Mouse (Mus musculus) embryonic facial prominence, embryonic 10.5 days (tissue): ENCODE data around the gene Ccdc71. TPM values are rescaled to one million over a fixed set of nuclear protein-coding genes. Genes with fewer than 3 reads are reported as not detected.

Source experiments
- DNase-seq: peaks from one replicate; pipeline ENCODE4 v3.0.0-alpha.2; 2017; ENCODE audit warnings: low spot score
- H3K27ac ChIP-seq: fragments of 300-500 bp; sonication (generic); replicated peaks from 2 replicates; pipeline ENCODE4 v1.5.1; 2016; ENCODE audit warnings: mild to moderate bottlenecking
- H3K27me3 ChIP-seq: fragments of 300-500 bp; sonication (generic); replicated peaks from 2 replicates; pipeline ENCODE4 v1.6.1; 2016; ENCODE audit warnings: low read depth, mild to moderate bottlenecking; ENCODE audit not compliant: poor library complexity, severe bottlenecking
- H3K36me3 ChIP-seq: fragments of 300-500 bp; sonication (generic); replicated peaks from 2 replicates; pipeline ENCODE4 v1.6.1; 2016; ENCODE audit warnings: mild to moderate bottlenecking, moderate library complexity
- H3K4me1 ChIP-seq: fragments of 300-500 bp; sonication (generic); 2 replicates; pipeline ENCODE4 v1.6.1; 2016
- H3K4me3 ChIP-seq: fragments of 300-500 bp; sonication (generic); 2 replicates; pipeline ENCODE4 v1.5.1; 2016; ENCODE audit warnings: mild to moderate bottlenecking, moderate library complexity
- H3K9me3 ChIP-seq: fragments of 300-500 bp; sonication (generic); 2 replicates; pipeline ENCODE4 v1.6.1; 2016; ENCODE audit warnings: mild to moderate bottlenecking
- WGBS: fragments of 180-500 bp; shearing (Covaris S2); methylation state at CpG from one replicate; pipeline ENCODE4 v1.1.7; 2016; 5-methylcytosine and 5-hydroxymethylcytosine counted together
- polyA plus RNA-seq: library from polyadenylated mRNA; unstranded; fragments of >200 nt; fragmentation: Nextera tagmentation; extraction: Ambion mirVana; gene quantifications from 2 replicates; pipeline ENCODE4 v1.2.1, GENCODE M21; 2016

The Ccdc71 gene
- polyA plus RNA-seq, 1 experiment from 2014 or later, result 57.5 TPM

GRCm38 (mm10) chr9:108450292-108451169, 9.8 kb upstream of the Ccdc71 start:
- H3K36me3 ChIP-seq, result peaks cover 15% of the 10 kb centered on the region; the same call in 1 of the 2 replicates
- peaks cover 50% of the 10 kb centered on the region for H3K4me1 ChIP-seq
- WGBS, result 72% methylated on average over 21 of the region's 21 CpGs
- peak; percentile 42 for DNase-seq
- 0 out of 2 replicates have a peak, but pooled peaks cover 3% of the 10 kb centered on the region for H3K9me3 ChIP-seq
- H3K27ac ChIP-seq, result peak overlapping the region; percentile 84
- H3K27me3 ChIP-seq, result peaks cover 11% of the 10 kb centered on the region
- peak overlapping the region; percentile 74 for H3K4me3 ChIP-seq

- peak overlapping the region; percentile 74; the same call in 1 of the 2 replicates for H3K4me3 ChIP-seq
- H3K27me3 ChIP-seq, result peaks cover 11% of the 10 kb centered on the region
- peaks cover 15% of the 10 kb centered on the region; the same call in 1 of the 2 replicates for H3K36me3 ChIP-seq
- WGBS, result 91% methylated on average over 6 of the region's 6 CpGs
- H3K9me3 ChIP-seq, result 0 out of 2 replicates have a peak, but pooled peaks cover 3% of the 10 kb centered on the region
- H3K4me1 ChIP-seq, result peaks cover 54% of the 10 kb centered on the region
- H3K27ac ChIP-seq, result peak overlapping the region; percentile 84
- no peak for DNase-seq
These were observed 9.2 kb upstream of the Ccdc71 start for GRCm38 (mm10) chr9:108451170-108451493.

GRCm38 (mm10) chr9:108451519-108452160, 8.7 kb upstream of the Ccdc71 start:
- Histone ChIP-seq H3K4me3 (peak overlapping the region; percentile 74), H3K4me1 (peaks cover 54% of the 10 kb centered on the region), H3K36me3 (peaks cover 15% of the 10 kb centered on the region; the same call in 1 of the 2 replicates), H3K9me3 (0 out of 2 replicates have a peak, but pooled peaks cover 3% of the 10 kb centered on the region), H3K27ac (peak overlapping the region; percentile 85), H3K27me3 (peaks cover 11% of the 10 kb centered on the region)
- no peak for DNase-seq
- WGBS, result 52% methylated on average over 6 of the region's 6 CpGs

- H3K36me3 ChIP-seq, result peaks cover 15% of the 10 kb centered on the region; the same call in 1 of the 2 replicates
- peak overlapping the region; percentile 85 for H3K27ac ChIP-seq
- H3K27me3 ChIP-seq, result peaks cover 11% of the 10 kb centered on the region
- H3K4me1 ChIP-seq, result peaks cover 54% of the 10 kb centered on the region
- H3K4me3 ChIP-seq, result peak overlapping the region; percentile 74
- WGBS, result under 1% methylated on average over 40 of the region's 40 CpGs
- H3K9me3 ChIP-seq, result 0 out of 2 replicates have a peak, but pooled peaks cover 3% of the 10 kb centered on the region
- DNase-seq, result peak; percentile 94
These were observed 7.9 kb upstream of the Ccdc71 start for GRCm38 (mm10) chr9:108452291-108452906.

GRCm38 (mm10) chr9:108452911-108453310, 7.4 kb upstream of the Ccdc71 start:
- Histone ChIP-seq H3K27me3 (peaks cover 11% of the 10 kb centered on the region), H3K4me1 (peaks cover 54% of the 10 kb centered on the region), H3K36me3 (peaks cover 12% of the 10 kb centered on the region; the same call in 1 of the 2 replicates), H3K4me3 (peak overlapping the region; percentile 74), H3K27ac (peak overlapping the region; percentile 85), H3K9me3 (0 out of 2 replicates have a peak, but pooled peaks cover 3% of the 10 kb centered on the region)
- WGBS, result 54% methylated on average over 6 of the region's 6 CpGs
- no peak for DNase-seq

DNA sequence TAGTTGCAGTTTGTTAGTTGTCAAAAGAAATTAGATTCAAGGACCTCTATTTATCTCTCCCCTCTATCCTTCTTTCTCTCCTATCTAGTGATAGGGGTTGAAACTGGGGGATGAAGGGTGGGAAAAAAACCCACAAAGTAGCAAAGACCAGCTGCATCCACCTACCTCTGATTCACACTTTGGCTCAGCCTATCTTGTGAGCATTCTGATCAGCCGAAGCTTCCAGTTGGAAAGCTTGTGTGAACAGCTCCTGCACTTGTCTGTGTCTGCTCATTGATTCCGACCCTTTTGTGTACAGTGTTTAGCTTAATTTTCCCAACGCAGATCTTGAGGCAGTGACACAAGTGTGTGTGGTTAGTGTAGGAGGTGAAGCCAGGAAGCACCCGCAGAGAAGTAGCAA, 6.9 kb upstream of the Ccdc71 start:
- 86% methylated on average over 4 of the region's 4 CpGs for WGBS
- peak overlapping the region; percentile 85; the same call in 1 of the 2 replicates for H3K27ac ChIP-seq

DNA sequence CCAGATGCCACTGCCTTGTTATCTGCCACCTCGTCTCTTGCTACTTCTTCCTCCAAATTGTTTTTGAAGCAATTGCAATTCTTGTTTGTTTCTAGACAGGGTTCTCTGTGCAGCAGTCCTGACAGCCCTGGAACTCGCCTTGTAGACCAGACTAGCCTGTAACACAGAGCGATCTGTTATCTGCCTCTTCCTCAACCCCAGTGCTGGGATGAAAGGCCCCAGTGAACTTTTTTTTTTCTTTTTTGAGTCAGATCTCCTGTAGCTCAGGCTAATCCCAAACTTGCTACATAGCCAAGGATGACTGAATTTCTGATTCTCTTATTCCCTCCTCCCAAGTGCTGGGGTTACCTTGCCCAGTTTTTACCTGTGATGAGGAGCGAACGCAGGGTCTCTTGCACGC, 5.9 kb upstream of the Ccdc71 start:
- H3K9me3 ChIP-seq, result 0 out of 2 replicates have a peak, but pooled peaks cover 3% of the 10 kb centered on the region
- H3K4me3 ChIP-seq, result no peak overlapping the region
- peaks cover 11% of the 10 kb centered on the region for H3K27me3 ChIP-seq
- no peak overlapping the region for H3K27ac ChIP-seq
- no peaks in the 10 kb centered on the region for H3K36me3 ChIP-seq
- 86% methylated on average over 6 of the region's 6 CpGs for WGBS
- DNase-seq, result no peak
- peaks cover 45% of the 10 kb centered on the region for H3K4me1 ChIP-seq

More for the DNA sequence above, 6.9 kb upstream of the Ccdc71 start:
- Histone ChIP-seq H3K9me3 (0 out of 2 replicates have a peak, but pooled peaks cover 3% of the 10 kb centered on the region), H3K4me1 (peaks cover 54% of the 10 kb centered on the region), H3K36me3 (peaks cover 7% of the 10 kb centered on the region; the same call in 1 of the 2 replicates), H3K4me3 (peak overlapping the region; percentile 74; the same call in 1 of the 2 replicates), H3K27me3 (peaks cover 11% of the 10 kb centered on the region)
- DNase-seq, result no peak

DNA sequence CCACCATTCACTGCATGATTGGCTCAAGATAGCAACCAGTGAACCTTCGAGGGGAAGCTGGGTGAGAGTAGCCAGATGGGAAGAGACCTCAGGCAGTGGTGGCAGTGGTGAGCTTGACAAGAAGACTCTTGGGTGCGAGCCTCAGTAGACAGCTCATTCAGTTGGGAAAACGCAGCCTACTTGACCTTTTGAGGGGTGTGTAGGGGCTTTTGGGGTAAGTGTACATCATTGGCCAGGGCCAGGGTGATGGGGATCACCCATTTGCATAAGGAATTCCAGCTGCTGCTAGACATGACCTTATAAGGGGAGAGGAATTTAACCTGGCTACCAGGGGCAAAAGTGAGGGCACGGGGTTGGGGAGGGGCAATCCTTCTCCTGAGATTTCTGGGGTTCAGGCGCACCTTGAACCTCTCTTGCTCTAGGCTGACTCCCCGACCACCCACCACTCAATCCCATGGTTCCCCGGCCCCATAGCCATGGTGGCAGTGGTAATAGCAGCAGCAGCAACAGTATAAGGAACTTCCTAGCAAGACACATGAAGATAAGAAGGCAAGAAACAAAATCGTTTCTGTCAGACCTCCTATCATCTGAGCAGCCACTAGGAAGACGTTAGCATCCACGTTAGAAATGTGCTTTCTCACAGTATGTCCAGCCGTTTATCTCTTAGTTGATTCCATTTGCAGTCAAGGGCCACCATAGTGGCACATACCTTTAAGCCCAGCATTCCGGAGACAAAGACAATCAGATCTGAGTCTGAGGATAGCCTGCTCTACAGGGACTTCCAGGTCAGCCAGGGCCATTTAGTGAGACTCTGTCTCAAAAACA, 4.4 kb upstream of the Ccdc71 start:
- no peak for DNase-seq
- H3K4me3 ChIP-seq, result no peak overlapping the region
- WGBS, result 78% methylated on average over 12 of the region's 12 CpGs
- H3K27ac ChIP-seq, result no peak overlapping the region
- peaks cover 35% of the 10 kb centered on the region for H3K4me1 ChIP-seq
- 0 out of 2 replicates have a peak, but pooled peaks cover 3% of the 10 kb centered on the region for H3K9me3 ChIP-seq
- H3K27me3 ChIP-seq, result peaks cover 9% of the 10 kb centered on the region
- H3K36me3 ChIP-seq, result no peaks in the 10 kb centered on the region

GRCm38 (mm10) chr9:108456953-108457352, 3.4 kb upstream of the Ccdc71 start:
- H3K4me1 ChIP-seq, result peaks cover 35% of the 10 kb centered on the region
- H3K36me3 ChIP-seq, result no peaks in the 10 kb centered on the region; the same call in 1 of the 2 replicates
- no peak overlapping the region for H3K4me3 ChIP-seq
- H3K27me3 ChIP-seq, result no peaks in the 10 kb centered on the region; the same call in 1 of the 2 replicates
- no peak overlapping the region for H3K27ac ChIP-seq
- DNase-seq, result no peak
- 0 out of 2 replicates have a peak, but pooled peaks cover 3% of the 10 kb centered on the region for H3K9me3 ChIP-seq
- 86% methylated on average over 10 of the region's 10 CpGs for WGBS

GRCm38 (mm10) chr9:108459939-108460318, 398 bp upstream of the Ccdc71 start:
- WGBS, result 85% methylated on average over 1 of the region's 1 CpGs
- H3K27me3 ChIP-seq, result no peaks in the 10 kb centered on the region
- H3K27ac ChIP-seq, result peak overlapping the region; percentile 95
- no peak for DNase-seq
- peak overlapping the region; percentile 83 for H3K4me3 ChIP-seq
- 0 out of 2 replicates have a peak, but pooled peaks cover under 1% of the 10 kb centered on the region for H3K9me3 ChIP-seq
- H3K4me1 ChIP-seq, result peaks cover 27% of the 10 kb centered on the region
- peaks cover 29% of the 10 kb centered on the region for H3K36me3 ChIP-seq

DNA sequence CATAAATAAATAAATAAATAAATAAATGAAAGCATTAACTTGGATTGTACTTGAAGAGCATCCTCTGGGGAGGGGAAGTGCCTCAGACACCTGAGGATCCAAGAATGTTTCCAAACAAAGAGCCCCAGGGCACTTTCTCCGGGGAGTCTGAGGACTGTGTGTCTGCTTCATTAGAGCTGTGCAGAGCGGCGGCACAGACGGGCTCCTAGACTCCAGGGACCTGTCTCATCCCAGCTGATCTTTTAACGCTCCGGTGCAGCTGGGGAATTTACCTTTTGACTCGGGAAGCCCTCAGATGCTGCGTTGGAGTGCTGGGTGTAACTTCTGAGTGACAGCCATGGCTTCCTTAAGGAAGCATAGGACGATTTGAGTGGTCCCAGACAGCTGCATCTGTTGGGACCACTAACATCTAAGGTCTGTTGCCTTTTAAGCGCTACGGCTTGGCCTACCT, 879 bp downstream of the Ccdc71 start, which contains the start of gene Klhdc8b:
Gene Klhdc8b, minus strand, starts transcription at position 401 of the 451 bp plus-strand sequence.
- Histone ChIP-seq H3K9me3 (no peaks in the 10 kb centered on the region), H3K4me3 (peak within 1 kb of the TSS; percentile 83), H3K4me1 (peaks cover 21% of the 10 kb centered on the region), H3K27me3 (no peaks in the 10 kb centered on the region), H3K36me3 (peaks cover 42% of the 10 kb centered on the region), H3K27ac (peak within 1 kb of the TSS; percentile 95)
- peak; percentile 49 for DNase-seq
- 23% methylated on average over 11 of the region's 11 CpGs for WGBS
